Mouse (Mus musculus): ENCODE results near the gene Fbxo9. TPM values are rescaled to one million over a fixed set of nuclear protein-coding genes. Genes with fewer than 3 reads are reported as not detected.

Gene Fbxo9
- 27.8 TPM for polyA plus RNA-seq (2014; fragmentation: Illumina TruSeq; extraction: RNeasy Lipid Tissue Mini Kit (QIAGEN cat#74804); ENCODE audit: low read depth, low replicate concordance)

GRCm38 (mm10) chr9:78108796-78109239 lies at the start of gene Fbxo9, which contains the start of gene Ick:
TSS of gene Fbxo9 (minus strand) at chr9:78109065.
TSS of gene Ick (plus strand) at chr9:78109192.

GRCm38 (mm10) chr9:78051677-78052076 lies 57.2 kb downstream of the Fbxo9 start, which contains the start of gene Gcm1:
TSS of gene Gcm1 (plus strand) at chr9:78051924.

Other genes with a start within 250 kb of the Fbxo9 start
- 99.5 TPM for gene Elovl5, start 191.7 kb downstream of the Fbxo9 start, polyA plus RNA-seq (2014; fragmentation: Illumina TruSeq; extraction: RNeasy Lipid Tissue Mini Kit (QIAGEN cat#74804); ENCODE audit: low read depth, low replicate concordance)
- not detected for gene Gcm1, start 57.1 kb downstream of the Fbxo9 start, polyA plus RNA-seq (2014; fragmentation: Illumina TruSeq; extraction: RNeasy Lipid Tissue Mini Kit (QIAGEN cat#74804); ENCODE audit: low read depth, low replicate concordance)
- gene Ick, start 127 bp upstream of the Fbxo9 start, polyA plus RNA-seq (2014; fragmentation: Illumina TruSeq; extraction: RNeasy Lipid Tissue Mini Kit (QIAGEN cat#74804); ENCODE audit: low read depth, low replicate concordance) = 19.0 TPM
- 42.4 TPM for gene Gsta4, start 73.7 kb upstream of the Fbxo9 start, polyA plus RNA-seq (2014; fragmentation: Illumina TruSeq; extraction: RNeasy Lipid Tissue Mini Kit (QIAGEN cat#74804); ENCODE audit: low read depth, low replicate concordance)
- 1.8 TPM for gene Gsta1, start 121.6 kb upstream of the Fbxo9 start, polyA plus RNA-seq (2014; fragmentation: Illumina TruSeq; extraction: RNeasy Lipid Tissue Mini Kit (QIAGEN cat#74804); ENCODE audit: low read depth, low replicate concordance)
- gene Gm3776, start 148.1 kb upstream of the Fbxo9 start, polyA plus RNA-seq (2014; fragmentation: Illumina TruSeq; extraction: RNeasy Lipid Tissue Mini Kit (QIAGEN cat#74804); ENCODE audit: low read depth, low replicate concordance) = not detected
- not detected for gene Gm10639, start 180.9 kb upstream of the Fbxo9 start, polyA plus RNA-seq (2014; fragmentation: Illumina TruSeq; extraction: RNeasy Lipid Tissue Mini Kit (QIAGEN cat#74804); ENCODE audit: low read depth, low replicate concordance)
- not detected for gene Omt2a, start 205.7 kb upstream of the Fbxo9 start, polyA plus RNA-seq (2014; fragmentation: Illumina TruSeq; extraction: RNeasy Lipid Tissue Mini Kit (QIAGEN cat#74804); ENCODE audit: low read depth, low replicate concordance)
- not detected for gene Omt2b, start 218.5 kb upstream of the Fbxo9 start, polyA plus RNA-seq (2014; fragmentation: Illumina TruSeq; extraction: RNeasy Lipid Tissue Mini Kit (QIAGEN cat#74804); ENCODE audit: low read depth, low replicate concordance)
- 43.6 TPM for gene Gsta2, start 246.7 kb upstream of the Fbxo9 start, polyA plus RNA-seq (2014; fragmentation: Illumina TruSeq; extraction: RNeasy Lipid Tissue Mini Kit (QIAGEN cat#74804); ENCODE audit: low read depth, low replicate concordance)

All from testis, adult 10 weeks (tissue).